Mouse (Mus musculus) testis, adult 2 months (tissue): ENCODE measurements around the gene Gm20388. TPM values are rescaled to one million over a fixed set of nuclear protein-coding genes. Genes with fewer than 3 reads are reported as not detected.

Experiments
- H3K27ac ChIP-seq: fragments of 200-500 bp; 2 replicates; pipeline ENCODE4 v1.5.1; 2012; ENCODE audit warnings: low read depth, low read length; ENCODE audit not compliant: control insufficient read depth, insufficient read depth
- H3K27me3 ChIP-seq: fragments of 200-500 bp; 2 replicates; pipeline ENCODE4 v1.6.1; 2012; ENCODE audit warnings: mild to moderate bottlenecking, low read length, moderate library complexity; ENCODE audit not compliant: control insufficient read depth, insufficient read depth
- H3K36me3 ChIP-seq: fragments of 200-500 bp; 2 replicates; pipeline ENCODE4 v1.6.1; 2012; ENCODE audit warnings: mild to moderate bottlenecking, low read length; ENCODE audit not compliant: control insufficient read depth, insufficient read depth
- H3K4me1 ChIP-seq: fragments of 200-500 bp; 2 replicates; pipeline ENCODE4 v1.6.1; 2012; ENCODE audit warnings: low read length; ENCODE audit not compliant: control insufficient read depth, insufficient read depth
- H3K4me3 ChIP-seq: fragments of 200-500 bp; 2 replicates; pipeline ENCODE4 v1.5.1; 2012; ENCODE audit warnings: low read depth, mild to moderate bottlenecking, low read length, moderate library complexity, mixed read lengths; ENCODE audit not compliant: control insufficient read depth
- CTCF ChIP-seq: fragments of 200-500 bp; IDR thresholded peaks from 2 replicates; pipeline ENCODE4 v1.5.1; 2012; ENCODE audit warnings: low read depth, mild to moderate bottlenecking, inconsistent platforms, low read length, moderate library complexity; ENCODE audit not compliant: control insufficient read depth, insufficient read depth, insufficient replicate concordance
- POLR2A ChIP-seq: fragments of 200-500 bp; IDR thresholded peaks from 2 replicates; pipeline ENCODE4 v1.6.1; 2012; ENCODE audit warnings: low read depth, mild to moderate bottlenecking, inconsistent platforms, low read length, moderate library complexity; ENCODE audit not compliant: control insufficient read depth
- polyA plus RNA-seq: library from polyadenylated mRNA; depleted of rRNA; stranded (reverse); fragments of >200 nt; gene quantifications from 2 replicates; pipeline ENCODE4 v1.2.3, GENCODE M21; 2012

The Gm20388 gene
- polyA plus RNA-seq, 1 experiment, result 5.6 TPM

DNA sequence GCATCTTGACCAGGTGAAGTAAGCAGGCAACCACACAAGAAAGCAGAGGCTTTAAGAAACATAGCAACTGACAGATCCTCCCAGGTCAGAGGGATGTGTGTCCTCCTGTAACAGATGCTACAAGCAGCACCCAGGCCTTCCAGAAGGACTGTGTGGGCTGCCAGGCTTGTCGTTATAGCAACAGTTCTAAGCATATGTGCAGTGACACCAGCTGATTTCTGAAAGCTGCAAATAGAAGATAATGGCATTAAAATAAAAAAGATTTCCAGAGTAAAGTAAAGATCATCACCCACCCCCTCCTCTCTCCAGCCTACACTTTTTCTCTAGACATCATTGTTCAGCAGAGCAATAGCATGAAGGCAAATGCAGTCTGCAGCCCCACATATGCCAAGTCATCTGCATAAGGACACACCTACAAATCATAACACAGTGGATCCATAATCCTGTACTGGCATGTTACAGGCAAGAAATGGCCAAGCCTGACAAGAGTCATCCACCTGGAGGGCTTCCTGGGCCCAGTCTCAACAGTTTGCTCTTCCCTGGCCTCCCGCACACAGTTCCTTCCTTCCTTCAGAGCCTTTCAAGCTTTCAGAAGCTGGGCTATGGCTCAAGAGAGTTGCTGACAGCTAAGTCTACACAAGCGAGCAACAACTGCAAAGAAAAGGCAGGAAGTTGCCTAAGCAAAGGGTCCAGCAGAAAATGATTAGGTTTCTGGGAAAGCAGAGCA is 3021.4 kb downstream of the Gm20388 start:
- no peak overlapping the region for H3K4me3 ChIP-seq

DNA sequence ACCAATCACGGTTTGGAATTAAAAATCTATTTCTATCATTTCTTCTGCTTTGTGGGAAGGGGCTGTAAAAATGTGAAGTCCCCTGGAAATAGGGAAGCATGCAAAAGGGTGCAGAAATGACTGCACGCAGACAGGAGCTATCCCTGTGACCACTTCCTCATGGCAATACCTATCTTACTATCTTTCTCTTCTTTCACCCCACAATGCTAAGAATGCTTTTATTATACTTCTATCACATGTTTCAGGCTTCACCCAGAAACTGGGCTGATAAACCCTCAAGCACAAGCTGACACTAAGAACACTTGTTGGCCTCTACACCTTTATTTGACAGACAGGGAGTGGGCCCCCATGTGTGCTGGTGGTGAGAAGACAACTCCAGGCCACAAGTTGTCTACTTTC is 3021.9 kb downstream of the Gm20388 start:
- H3K4me1 ChIP-seq, result no peaks in the 10 kb centered on the region
- no peak overlapping the region for H3K27ac ChIP-seq
- H3K27me3 ChIP-seq, result no peaks in the 10 kb centered on the region
- no peaks in the 10 kb centered on the region for H3K36me3 ChIP-seq
- TF ChIP-seq CTCF (no peak), POLR2A (no peak)
- H3K4me3 ChIP-seq, result no peak overlapping the region

More for the DNA sequence above, 3021.4 kb downstream of the Gm20388 start:
- no peak overlapping the region for H3K27ac ChIP-seq
- H3K36me3 ChIP-seq, result no peaks in the 10 kb centered on the region
- TF ChIP-seq CTCF (no peak), POLR2A (no peak)
- no peaks in the 10 kb centered on the region for H3K27me3 ChIP-seq
- H3K4me1 ChIP-seq, result no peaks in the 10 kb centered on the region

DNA sequence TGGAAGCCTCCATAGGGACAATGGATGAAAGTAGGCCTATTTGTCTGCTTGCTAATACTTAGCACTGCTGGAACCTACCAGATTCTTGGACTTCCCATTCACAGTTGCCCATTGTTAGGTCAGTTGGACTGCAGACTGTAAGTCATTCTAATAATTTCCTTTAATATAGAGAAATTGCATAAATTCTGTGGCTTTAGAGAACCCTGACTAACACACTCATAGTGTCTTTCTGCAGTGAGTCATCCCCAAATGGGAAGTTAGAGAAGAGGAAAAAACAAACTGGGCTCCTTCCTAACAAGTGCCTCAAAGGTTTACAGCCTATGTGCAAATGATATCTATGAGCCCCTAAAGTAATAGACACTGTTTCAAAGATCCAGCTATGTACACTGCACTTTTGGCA is 3023.3 kb downstream of the Gm20388 start:
- TF ChIP-seq CTCF (no peak), POLR2A (no peak)
- Histone ChIP-seq H3K27me3 (no peaks in the 10 kb centered on the region), H3K27ac (no peak overlapping the region), H3K4me3 (no peak overlapping the region), H3K4me1 (no peaks in the 10 kb centered on the region), H3K36me3 (no peaks in the 10 kb centered on the region)

DNA sequence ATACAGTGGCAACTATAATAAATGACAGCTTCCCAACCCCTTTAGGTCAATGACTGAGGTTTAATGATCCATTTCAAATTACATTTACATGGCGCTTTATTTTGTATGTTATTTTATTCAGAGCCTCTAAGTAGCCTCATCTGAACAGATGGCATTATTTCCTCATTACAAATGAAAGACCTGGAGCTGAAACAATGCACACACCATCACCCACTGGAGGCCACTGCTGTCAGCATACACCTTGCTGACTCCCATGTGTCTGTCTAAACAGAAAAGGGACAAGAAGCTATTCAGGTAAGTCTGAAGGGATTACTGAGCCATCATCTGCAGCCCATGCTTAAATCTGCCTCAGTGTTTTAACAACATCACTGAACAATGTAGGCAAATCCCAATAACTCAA is 3024.5 kb downstream of the Gm20388 start:
- Histone ChIP-seq H3K27me3 (no peaks in the 10 kb centered on the region), H3K27ac (no peak overlapping the region), H3K36me3 (no peaks in the 10 kb centered on the region), H3K4me3 (no peak overlapping the region), H3K4me1 (no peaks in the 10 kb centered on the region)
- TF ChIP-seq CTCF, result no peak
- TF ChIP-seq POLR2A, result no peak

DNA sequence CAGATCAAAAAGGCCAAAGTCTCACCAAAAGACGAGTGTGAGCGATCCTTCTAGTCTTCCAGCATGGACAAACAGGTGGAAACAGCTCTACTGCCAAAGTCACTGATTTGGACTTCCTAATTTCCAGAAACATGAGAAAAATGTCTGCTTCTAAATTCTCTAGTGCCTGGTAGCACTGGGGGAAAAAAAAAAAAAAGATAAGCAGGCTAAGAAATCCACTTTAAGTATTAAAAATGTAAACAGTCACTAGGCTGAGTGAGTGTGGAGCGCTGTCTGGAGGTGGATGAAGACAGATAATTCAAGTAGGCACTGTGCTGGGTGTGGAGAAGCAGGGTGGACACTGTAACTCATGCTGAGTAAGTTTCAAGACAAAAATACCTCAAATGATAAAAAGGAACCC is 3025.3 kb downstream of the Gm20388 start:
- TF ChIP-seq CTCF (no peak), POLR2A (no peak)
- Histone ChIP-seq H3K36me3 (no peaks in the 10 kb centered on the region; the same call in 1 of the 2 replicates), H3K27ac (no peak overlapping the region), H3K27me3 (no peaks in the 10 kb centered on the region), H3K4me1 (no peaks in the 10 kb centered on the region), H3K4me3 (no peak overlapping the region)

DNA sequence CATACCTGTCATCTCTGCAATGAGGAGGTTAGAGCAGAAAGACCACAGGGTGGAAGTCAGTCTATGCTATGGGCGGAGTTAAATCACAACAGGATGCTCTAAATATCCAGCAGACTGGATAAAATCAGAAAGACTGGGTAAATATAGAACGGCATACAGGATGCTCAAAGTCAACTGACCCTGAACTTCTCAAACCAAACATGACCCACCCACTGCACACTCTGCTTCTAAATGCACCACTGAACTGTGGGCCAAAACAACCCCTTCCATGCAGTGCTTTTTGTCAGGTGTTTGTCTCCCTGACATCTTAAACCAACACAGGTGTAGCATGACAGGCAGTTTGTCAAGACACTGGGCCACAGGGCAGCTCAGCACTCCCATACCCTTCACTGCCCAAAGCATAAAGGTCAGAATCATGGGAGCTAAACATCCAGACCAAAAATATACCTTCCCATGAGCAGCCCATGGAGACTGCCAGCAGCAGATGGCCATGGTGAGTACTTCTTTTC is 3027.0 kb downstream of the Gm20388 start:
- H3K27me3 ChIP-seq, result no peaks in the 10 kb centered on the region
- H3K4me1 ChIP-seq, result no peaks in the 10 kb centered on the region
- no peak overlapping the region for H3K27ac ChIP-seq
- TF ChIP-seq CTCF (no peak), POLR2A (no peak)
- no peaks in the 10 kb centered on the region; the same call in 1 of the 2 replicates for H3K36me3 ChIP-seq
- no peak overlapping the region for H3K4me3 ChIP-seq

DNA sequence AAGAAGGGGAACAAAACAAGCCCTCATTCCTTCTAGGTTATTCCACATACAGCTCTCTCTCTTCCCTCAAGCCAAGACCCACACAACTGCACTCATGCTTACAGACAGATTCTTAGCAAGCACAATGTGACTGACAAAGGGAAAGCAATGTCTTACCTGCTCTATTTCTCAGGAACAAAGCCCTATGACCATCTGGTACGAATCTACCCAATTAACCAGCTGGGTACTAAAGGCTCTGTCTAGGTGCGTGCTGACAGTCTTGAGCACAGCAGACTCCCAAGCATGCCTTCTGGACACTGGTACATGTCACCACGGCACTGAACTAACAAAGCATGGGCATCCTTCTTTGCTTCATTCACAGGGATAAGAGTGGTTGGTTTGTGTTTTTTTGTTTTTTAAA is 3027.5 kb downstream of the Gm20388 start:
- no peak overlapping the region for H3K27ac ChIP-seq
- no peak overlapping the region for H3K4me3 ChIP-seq
- no peaks in the 10 kb centered on the region for H3K4me1 ChIP-seq
- TF ChIP-seq POLR2A (no peak), CTCF (no peak)
- no peaks in the 10 kb centered on the region for H3K27me3 ChIP-seq
- H3K36me3 ChIP-seq, result no peaks in the 10 kb centered on the region; the same call in 1 of the 2 replicates

DNA sequence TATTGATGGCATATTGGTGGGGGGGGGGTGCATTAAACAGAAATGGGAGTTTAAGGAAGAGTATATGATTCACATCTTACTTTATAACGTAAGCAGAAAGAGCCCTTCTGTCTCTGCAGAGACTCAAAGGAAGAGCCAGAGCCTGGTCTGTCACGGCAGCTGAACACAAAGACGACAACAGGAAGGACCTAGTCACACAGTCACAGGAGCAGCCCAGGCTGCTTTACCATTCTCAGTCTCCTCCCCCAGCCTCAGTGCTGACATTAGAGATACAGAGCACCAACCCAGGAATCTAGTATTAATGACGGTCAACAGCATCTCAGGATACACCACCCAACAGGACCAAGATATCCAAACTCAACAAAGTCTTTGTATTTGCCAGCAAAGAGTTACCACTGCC is 3027.9 kb downstream of the Gm20388 start:
- H3K4me1 ChIP-seq, result no peaks in the 10 kb centered on the region
- H3K27ac ChIP-seq, result no peak overlapping the region
- no peaks in the 10 kb centered on the region; the same call in 1 of the 2 replicates for H3K36me3 ChIP-seq
- H3K4me3 ChIP-seq, result no peak overlapping the region
- H3K27me3 ChIP-seq, result no peaks in the 10 kb centered on the region
- TF ChIP-seq CTCF (no peak), POLR2A (no peak)
